Mouse (Mus musculus) neural tube, embryonic 15.5 days (tissue): ENCODE measurements around the gene Pparg. TPM values are rescaled to one million over a fixed set of nuclear protein-coding genes. Genes with fewer than 3 reads are reported as not detected.

Experiments used
- ATAC-seq: fragments of 200-750 bp; cut with Nextera tagmentation; 2 replicates; pipeline ENCODE4 v1.8.0; 2017; ENCODE audit warnings: mild to moderate bottlenecking, moderate TSS enrichment, moderate library complexity; ENCODE audit not compliant: low FRiP score
- H3K27ac ChIP-seq: fragments of 300-500 bp; sonication (generic); replicated peaks from 2 replicates; pipeline ENCODE4 v1.5.1; 2015; ENCODE audit warnings: mild to moderate bottlenecking, inconsistent platforms
- H3K27me3 ChIP-seq: fragments of 300-500 bp; sonication (generic); replicated peaks from 2 replicates; pipeline ENCODE4 v1.6.1; 2015; ENCODE audit warnings: inconsistent platforms
- H3K36me3 ChIP-seq: fragments of 300-500 bp; sonication (generic); 2 replicates; pipeline ENCODE4 v1.6.1; 2015; ENCODE audit warnings: inconsistent platforms
- H3K4me1 ChIP-seq: fragments of 300-500 bp; sonication (generic); 2 replicates; pipeline ENCODE4 v1.6.1; 2015; ENCODE audit warnings: inconsistent platforms
- H3K4me2 ChIP-seq: fragments of 300-500 bp; sonication (generic); 2 replicates; pipeline ENCODE4 v1.6.1; 2015; ENCODE audit warnings: inconsistent platforms, mild to moderate bottlenecking, moderate library complexity
- H3K4me3 ChIP-seq: fragments of 300-500 bp; sonication (generic); replicated peaks from 2 replicates; pipeline ENCODE4 v1.5.1; 2015; ENCODE audit warnings: mild to moderate bottlenecking, inconsistent platforms
- H3K9ac ChIP-seq: fragments of 300-500 bp; sonication (generic); replicated peaks from 2 replicates; pipeline ENCODE4 v1.6.1; 2015; ENCODE audit warnings: mild to moderate bottlenecking, inconsistent platforms
- H3K9me3 ChIP-seq: fragments of 300-500 bp; sonication (generic); replicated peaks from 2 replicates; pipeline ENCODE4 v1.6.1; 2016; ENCODE audit warnings: inconsistent platforms
- WGBS: fragments of 180-500 bp; shearing (Covaris S2); methylation state at CpG from one replicate; pipeline ENCODE4 v1.1.7; 2015; ENCODE audit warnings: mixed read lengths; 5-methylcytosine and 5-hydroxymethylcytosine counted together
- polyA plus RNA-seq: library from polyadenylated mRNA; unstranded; fragments of >200 nt; fragmentation: Nextera tagmentation; extraction: Ambion mirVana; gene quantifications from 2 replicates; pipeline ENCODE4 v1.2.1, GENCODE M21; 2015

Gene Pparg
- polyA plus RNA-seq, 1 experiment from 2014 or later: 0.56 TPM

- H3K27me3 ChIP-seq: no peaks in the 10 kb centered on the region
- H3K36me3 ChIP-seq: no peaks in the 10 kb centered on the region
- H3K4me1 ChIP-seq: no peaks in the 10 kb centered on the region
- H3K4me2 ChIP-seq: no peak overlapping the region
- no peak overlapping the region for H3K9ac ChIP-seq
- H3K27ac ChIP-seq: no peak overlapping the region
- WGBS: 73% methylated on average over 11 of the region's 12 CpGs
- no peak for ATAC-seq
- H3K4me3 ChIP-seq: no peak overlapping the region
- no peaks in the 10 kb centered on the region for H3K9me3 ChIP-seq
These were observed 158.5 kb downstream of the Pparg start for GRCm38 (mm10) chr6:115519275-115519699.

GRCm38 (mm10) chr6:115521923-115522322, 161.2 kb downstream of the Pparg start:
- ATAC-seq: no peak
- Histone ChIP-seq H3K36me3 (no peaks in the 10 kb centered on the region), H3K4me2 (no peak overlapping the region), H3K9ac (no peak overlapping the region), H3K27ac (no peak overlapping the region), H3K4me1 (no peaks in the 10 kb centered on the region), H3K9me3 (no peaks in the 10 kb centered on the region), H3K27me3 (no peaks in the 10 kb centered on the region), H3K4me3 (no peak overlapping the region)
- 87% methylated on average over 1 of the region's 1 CpGs for WGBS

DNA sequence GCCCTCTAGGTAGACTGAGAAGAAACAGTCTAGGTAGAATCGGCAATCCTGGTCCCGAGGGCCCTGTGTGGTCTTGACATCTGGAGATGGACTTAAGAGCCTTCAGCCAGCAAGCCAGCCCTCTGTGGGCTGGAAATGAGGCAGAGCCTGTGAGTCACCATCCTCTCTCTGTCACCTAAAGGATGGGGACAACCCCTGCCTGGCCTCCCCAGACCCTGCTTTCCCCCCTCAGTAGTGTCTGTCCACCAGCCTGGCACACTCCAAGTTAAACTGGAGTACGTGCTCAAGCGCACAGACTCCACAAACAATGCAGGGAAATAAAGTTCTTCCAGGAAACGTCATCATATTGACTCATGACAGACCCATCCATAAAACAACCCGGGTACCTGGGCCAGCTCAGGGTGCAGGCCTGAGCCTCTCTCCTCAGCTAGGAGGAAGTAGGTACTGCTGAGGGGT, 162.0 kb downstream of the Pparg start:
- no peaks in the 10 kb centered on the region for H3K27me3 ChIP-seq
- H3K9me3 ChIP-seq: no peaks in the 10 kb centered on the region
- 81% methylated on average over 6 of the region's 6 CpGs for WGBS
- no peak for ATAC-seq
- H3K9ac ChIP-seq: no peak overlapping the region
- no peak overlapping the region for H3K27ac ChIP-seq
- H3K4me2 ChIP-seq: no peak overlapping the region
- no peak overlapping the region for H3K4me3 ChIP-seq
- no peaks in the 10 kb centered on the region for H3K36me3 ChIP-seq
- no peaks in the 10 kb centered on the region for H3K4me1 ChIP-seq

DNA sequence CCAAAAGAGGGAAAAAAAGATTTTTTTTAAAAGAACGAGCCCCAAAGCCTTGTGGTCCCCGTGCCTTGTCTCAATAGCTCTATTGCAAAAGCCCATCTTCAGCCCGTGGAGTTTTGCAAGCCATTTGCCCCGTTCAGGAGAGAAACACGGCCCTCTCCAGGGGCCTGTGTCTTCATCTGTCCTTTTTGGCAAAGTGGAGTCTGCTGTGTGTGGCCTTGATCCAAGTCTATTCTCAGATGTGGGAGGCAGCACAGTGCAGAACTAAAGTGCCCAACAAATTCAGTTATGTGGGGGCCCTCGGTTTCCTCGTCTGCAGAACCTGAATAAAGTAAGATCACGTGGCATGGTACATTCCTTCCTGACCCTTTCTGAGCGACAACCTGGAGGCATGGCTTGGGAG, 162.4 kb downstream of the Pparg start:
- H3K4me3 ChIP-seq: no peak overlapping the region
- WGBS: 76% methylated on average over 9 of the region's 9 CpGs
- no peak for ATAC-seq

GRCm38 (mm10) chr6:115524449-115524990, 163.8 kb downstream of the Pparg start:
- Histone ChIP-seq H3K27me3 (no peaks in the 10 kb centered on the region), H3K36me3 (no peaks in the 10 kb centered on the region), H3K9ac (no peak overlapping the region), H3K27ac (no peak overlapping the region), H3K4me3 (no peak overlapping the region), H3K4me2 (no peak overlapping the region), H3K9me3 (no peaks in the 10 kb centered on the region), H3K4me1 (no peaks in the 10 kb centered on the region)
- ATAC-seq: no peak
- 84% methylated on average over 9 of the region's 9 CpGs for WGBS

More for the DNA sequence above, 162.4 kb downstream of the Pparg start:
- H3K4me2 ChIP-seq: no peak overlapping the region
- H3K9ac ChIP-seq: no peak overlapping the region
- no peak overlapping the region for H3K27ac ChIP-seq
- H3K36me3 ChIP-seq: no peaks in the 10 kb centered on the region
- H3K9me3 ChIP-seq: no peaks in the 10 kb centered on the region
- H3K27me3 ChIP-seq: no peaks in the 10 kb centered on the region
- H3K4me1 ChIP-seq: no peaks in the 10 kb centered on the region

- 93% methylated on average over 3 of the region's 3 CpGs for WGBS
- no peaks in the 10 kb centered on the region for H3K36me3 ChIP-seq
- H3K4me1 ChIP-seq: no peaks in the 10 kb centered on the region
- H3K9me3 ChIP-seq: no peaks in the 10 kb centered on the region
- no peak overlapping the region for H3K4me2 ChIP-seq
- H3K9ac ChIP-seq: no peak overlapping the region
- H3K4me3 ChIP-seq: no peak overlapping the region
- H3K27ac ChIP-seq: no peak overlapping the region
- no peaks in the 10 kb centered on the region for H3K27me3 ChIP-seq
- no peak for ATAC-seq
These were observed 166.7 kb downstream of the Pparg start for GRCm38 (mm10) chr6:115527418-115527817.

DNA sequence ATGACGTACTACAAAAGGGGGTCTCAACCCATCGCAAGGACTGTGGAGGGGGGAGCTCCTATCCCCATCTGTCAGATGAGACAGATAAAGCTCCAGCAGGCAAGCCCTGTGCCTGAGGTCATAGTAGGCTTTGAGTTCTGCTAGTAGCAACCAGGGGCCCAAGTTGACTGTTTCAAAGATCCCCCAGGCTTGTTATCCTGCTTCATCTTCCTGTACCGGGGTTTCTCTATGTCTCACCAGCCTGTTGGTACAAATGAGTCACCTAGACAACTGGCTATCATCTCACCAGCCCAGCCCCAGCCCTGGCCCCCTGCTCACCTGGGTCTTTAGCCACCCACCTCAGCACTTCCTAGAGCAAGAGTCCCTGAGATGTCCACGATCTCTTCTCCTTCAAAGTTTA, 167.6 kb downstream of the Pparg start:
- no peak overlapping the region for H3K4me3 ChIP-seq
- no peaks in the 10 kb centered on the region for H3K4me1 ChIP-seq
- H3K27me3 ChIP-seq: no peaks in the 10 kb centered on the region
- H3K27ac ChIP-seq: no peak overlapping the region
- 89% methylated on average over 4 of the region's 4 CpGs for WGBS
- H3K9me3 ChIP-seq: no peaks in the 10 kb centered on the region
- no peak for ATAC-seq
- no peak overlapping the region for H3K4me2 ChIP-seq
- no peaks in the 10 kb centered on the region for H3K36me3 ChIP-seq
- H3K9ac ChIP-seq: no peak overlapping the region

- H3K4me2 ChIP-seq: no peak overlapping the region
- no peak for ATAC-seq
- H3K4me3 ChIP-seq: no peak overlapping the region
- 69% methylated on average over 7 of the region's 7 CpGs for WGBS
- H3K36me3 ChIP-seq: no peaks in the 10 kb centered on the region
- H3K27ac ChIP-seq: no peak overlapping the region
- no peaks in the 10 kb centered on the region for H3K27me3 ChIP-seq
- no peaks in the 10 kb centered on the region for H3K9me3 ChIP-seq
- no peak overlapping the region for H3K9ac ChIP-seq
- H3K4me1 ChIP-seq: peaks cover 4% of the 10 kb centered on the region
These were observed 173.9 kb downstream of the Pparg start for GRCm38 (mm10) chr6:115534617-115535016.

DNA sequence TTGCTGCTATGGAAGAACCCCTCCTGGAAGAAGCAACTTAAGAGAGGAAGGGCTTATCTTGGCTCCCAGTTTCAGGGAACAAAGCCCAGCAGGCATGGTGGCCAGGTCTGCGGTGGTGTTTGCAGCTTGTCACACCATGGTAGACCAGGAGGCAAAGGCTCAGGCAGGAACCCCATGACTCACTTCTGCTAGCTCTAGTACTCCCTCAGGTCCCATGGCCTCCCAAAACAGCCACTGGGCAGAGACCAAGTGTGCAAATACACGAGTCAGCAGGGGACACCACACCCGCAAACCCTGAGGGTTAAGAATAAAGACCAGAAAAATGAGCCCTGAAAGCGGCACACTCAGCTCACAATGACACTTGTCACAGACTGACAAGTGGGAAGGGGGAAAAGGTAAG, 175.4 kb downstream of the Pparg start:
- no peak overlapping the region for H3K27ac ChIP-seq
- no peak overlapping the region for H3K9ac ChIP-seq
- WGBS: 75% methylated on average over 4 of the region's 4 CpGs
- H3K9me3 ChIP-seq: no peaks in the 10 kb centered on the region
- H3K36me3 ChIP-seq: no peaks in the 10 kb centered on the region
- no peak overlapping the region for H3K4me2 ChIP-seq
- H3K4me1 ChIP-seq: peaks cover 4% of the 10 kb centered on the region
- no peak overlapping the region for H3K4me3 ChIP-seq
- ATAC-seq: no peak
- no peaks in the 10 kb centered on the region for H3K27me3 ChIP-seq

DNA sequence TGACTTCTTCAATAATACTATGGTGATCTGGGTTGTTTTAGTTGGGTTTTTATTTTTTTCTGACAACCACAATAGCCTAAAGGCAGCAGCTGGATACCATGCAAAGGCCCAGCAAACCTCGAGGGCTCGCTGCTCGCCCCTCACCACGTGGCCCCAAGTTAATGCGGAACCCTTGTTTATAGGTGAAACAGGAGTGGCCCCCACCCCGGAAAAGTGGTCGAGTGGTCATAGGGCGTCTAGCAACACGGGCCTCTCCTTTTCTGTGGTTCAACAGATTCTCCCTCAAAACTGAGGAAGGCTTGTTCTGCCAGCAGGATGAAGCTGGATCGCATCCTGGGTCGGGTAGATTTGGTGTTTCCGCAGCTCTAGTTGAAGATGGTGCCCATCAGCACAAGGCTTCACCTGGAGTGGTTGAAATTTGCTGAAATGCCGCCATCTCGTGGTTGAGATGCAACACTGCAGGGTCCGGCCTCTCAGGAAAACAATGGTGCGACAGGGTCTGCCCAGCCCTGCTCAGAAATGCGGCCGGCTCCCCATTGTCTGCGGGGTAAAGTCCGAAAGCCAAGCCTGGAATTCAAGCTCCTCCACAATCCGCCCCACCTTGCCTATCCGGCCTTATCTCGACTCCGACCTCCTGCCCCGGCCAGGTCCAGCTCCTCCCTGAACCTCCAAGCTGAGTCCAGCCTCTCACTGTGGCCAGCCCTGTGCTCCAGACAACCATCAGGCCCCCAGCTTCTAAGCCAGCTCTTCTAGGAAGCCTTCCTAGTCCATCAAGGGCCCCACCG, 178.1 kb downstream of the Pparg start:
- Histone ChIP-seq H3K4me3 (peak overlapping the region; percentile 36), H3K9ac (peak overlapping the region; percentile 57), H3K9me3 (no peaks in the 10 kb centered on the region), H3K4me1 (peaks cover 9% of the 10 kb centered on the region), H3K27me3 (no peaks in the 10 kb centered on the region), H3K36me3 (no peaks in the 10 kb centered on the region), H3K27ac (no peak overlapping the region), H3K4me2 (peak overlapping the region; percentile 68)
- peak; percentile 85 for ATAC-seq
- 22% methylated on average over 26 of the region's 26 CpGs for WGBS
